Mouse (Mus musculus) lung, embryonic 14.5 days (tissue): ENCODE data around the gene Myrf. TPM values are rescaled to one million over a fixed set of nuclear protein-coding genes. Genes with fewer than 3 reads are reported as not detected.

Experiments used
- ATAC-seq: fragments of 200-750 bp; cut with Nextera tagmentation; 2 replicates; pipeline ENCODE4 v1.8.0; 2017; ENCODE audit warnings: mild to moderate bottlenecking, moderate TSS enrichment, moderate library complexity; ENCODE audit not compliant: insufficient read depth
- DNase-seq: peaks from one replicate; pipeline ENCODE4 v3.0.0-alpha.2; 2015
- H3K27ac ChIP-seq: fragments of 300-500 bp; sonication (generic); 2 replicates; pipeline ENCODE4 v1.5.1; 2014; ENCODE audit warnings: low read depth, mild to moderate bottlenecking, moderate library complexity
- H3K27me3 ChIP-seq: fragments of 300-500 bp; sonication (generic); 2 replicates; pipeline ENCODE4 v1.6.1; 2014; ENCODE audit warnings: low read length, control low read depth; ENCODE audit not compliant: insufficient read depth
- H3K36me3 ChIP-seq: fragments of 300-500 bp; sonication (generic); 2 replicates; pipeline ENCODE4 v1.6.1; 2014; ENCODE audit warnings: control low read depth; ENCODE audit not compliant: insufficient read depth
- H3K4me1 ChIP-seq: fragments of 300-500 bp; sonication (generic); 2 replicates; pipeline ENCODE4 v1.6.1; 2014; ENCODE audit warnings: antibody characterized with exemption, control low read depth; ENCODE audit not compliant: insufficient read depth
- H3K4me2 ChIP-seq: fragments of 300-500 bp; sonication (generic); 2 replicates; pipeline ENCODE4 v1.6.1; 2014; ENCODE audit warnings: mild to moderate bottlenecking
- H3K4me3 ChIP-seq: fragments of 300-500 bp; sonication (generic); 2 replicates; pipeline ENCODE4 v1.5.1; 2014; ENCODE audit warnings: low read depth, low read length
- H3K9ac ChIP-seq: fragments of 300-500 bp; sonication (generic); 2 replicates; pipeline ENCODE4 v1.6.1; 2014
- H3K9me3 ChIP-seq: fragments of 300-500 bp; sonication (generic); 2 replicates; pipeline ENCODE4 v1.6.1; 2016; ENCODE audit warnings: low read depth, low read length, control low read depth
- CTCF ChIP-seq: IDR thresholded peaks from 2 replicates; pipeline ENCODE4 v1.5.1; 2016; ENCODE audit warnings: antibody characterized with exemption, low read depth
- WGBS: fragments of 180-500 bp; shearing (Covaris S2); extraction: QIAGEN DNeasy Blood & Tissue Kit; methylation state at CpG from one replicate; pipeline ENCODE4 v1.1.7; 2014; 5-methylcytosine and 5-hydroxymethylcytosine counted together
- polyA plus RNA-seq: library from polyadenylated mRNA; unstranded; fragments of >200 nt; fragmentation: Nextera tagmentation; extraction: Ambion mirVana; gene quantifications from 2 replicates; pipeline ENCODE4 v1.2.1, GENCODE M21; 2014

The Myrf gene
- polyA plus RNA-seq, 1 experiment from 2014 or later = 14.1 TPM

- no peak for DNase-seq
- no peak overlapping the region for H3K4me2 ChIP-seq
- TF ChIP-seq CTCF = no peak
Measured at GRCm38 (mm10) chr19:10181225-10181624, 59.3 kb downstream of the Myrf start.

DNA sequence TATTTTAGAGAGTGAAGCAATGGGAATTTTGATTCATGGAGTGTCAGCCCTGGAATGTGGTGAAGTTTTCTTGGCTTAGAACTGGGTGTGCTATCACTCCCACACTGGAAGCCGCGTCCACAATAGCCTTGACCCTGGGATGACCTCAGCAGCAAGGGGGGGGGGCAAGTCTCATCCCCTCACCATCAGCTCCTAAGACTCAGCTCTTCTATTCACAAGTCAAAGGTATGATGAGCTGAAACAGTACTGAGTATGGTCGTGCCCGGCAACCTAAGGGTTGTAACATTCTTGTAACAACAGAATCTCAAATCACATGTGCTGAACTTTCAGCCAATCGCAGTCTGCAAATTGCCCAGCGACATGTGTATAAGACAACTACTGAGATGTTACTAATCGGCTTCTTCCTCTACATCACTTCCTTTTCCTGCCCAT lies 63.6 kb downstream of the Myrf start:
- 0 out of 2 replicates have a peak, but pooled peaks cover 6% of the 10 kb centered on the region for H3K4me1 ChIP-seq
- H3K9ac ChIP-seq = no peak overlapping the region
- peak; percentile 83 for DNase-seq
- ATAC-seq = peak; percentile 85
- no peak for TF ChIP-seq CTCF
- H3K9me3 ChIP-seq = no peaks in the 10 kb centered on the region
- H3K4me2 ChIP-seq = peak overlapping the region; percentile 42
- H3K4me3 ChIP-seq = no peak overlapping the region
- 28% methylated on average over 7 of the region's 7 CpGs for WGBS
- peak overlapping the region; percentile 78 for H3K27ac ChIP-seq
- H3K36me3 ChIP-seq = no peaks in the 10 kb centered on the region
- no peaks in the 10 kb centered on the region for H3K27me3 ChIP-seq

More at GRCm38 (mm10) chr19:10181225-10181624, 59.3 kb downstream of the Myrf start:
- WGBS = 87% methylated on average over 7 of the region's 7 CpGs
- no peak overlapping the region for H3K4me3 ChIP-seq
- H3K27ac ChIP-seq = no peak overlapping the region
- 0 out of 2 replicates have a peak, but pooled peaks cover 13% of the 10 kb centered on the region for H3K4me1 ChIP-seq
- H3K27me3 ChIP-seq = no peaks in the 10 kb centered on the region
- H3K9ac ChIP-seq = no peak overlapping the region
- H3K9me3 ChIP-seq = no peaks in the 10 kb centered on the region
- no peak for ATAC-seq
- H3K36me3 ChIP-seq = peaks cover 18% of the 10 kb centered on the region

GRCm38 (mm10) chr19:10176477-10176876 lies 64.1 kb downstream of the Myrf start:
- Histone ChIP-seq H3K36me3 (no peaks in the 10 kb centered on the region), H3K27me3 (no peaks in the 10 kb centered on the region), H3K27ac (peak overlapping the region; percentile 58), H3K9ac (no peak overlapping the region), H3K4me1 (0 out of 2 replicates have a peak, but pooled peaks cover 6% of the 10 kb centered on the region), H3K4me3 (no peak overlapping the region), H3K4me2 (peak overlapping the region; percentile 42; the same call in 1 of the 2 replicates), H3K9me3 (no peaks in the 10 kb centered on the region)
- ATAC-seq (peak; percentile 78), DNase-seq (peak; percentile 48)
- no peak for TF ChIP-seq CTCF
- WGBS = 35% methylated on average over 1 of the region's 1 CpGs

DNA sequence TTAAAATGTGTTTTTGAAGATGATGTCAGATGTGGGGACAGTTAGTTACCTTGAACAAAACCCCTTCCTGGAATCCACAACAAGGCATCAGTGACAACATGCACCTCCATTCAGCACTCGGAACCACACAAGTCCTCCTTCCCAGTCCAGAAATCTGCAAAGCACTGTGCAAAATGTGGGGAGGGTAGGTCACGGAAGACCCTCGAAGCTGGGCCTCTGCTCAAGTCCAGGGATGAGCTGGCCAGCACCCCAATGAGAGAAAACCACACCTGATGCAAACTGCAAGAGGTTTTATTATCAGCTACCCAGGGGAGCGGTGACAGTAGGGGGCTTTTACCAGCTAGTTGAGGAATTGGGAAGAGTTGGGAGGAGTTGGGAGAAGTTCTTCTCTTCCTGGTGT lies 65.6 kb downstream of the Myrf start:
- ATAC-seq (no peak), DNase-seq (no peak)
- Histone ChIP-seq H3K4me1 (0 out of 2 replicates have a peak, but pooled peaks cover 6% of the 10 kb centered on the region), H3K4me3 (no peak overlapping the region), H3K27ac (no peak overlapping the region), H3K9ac (no peak overlapping the region), H3K36me3 (no peaks in the 10 kb centered on the region), H3K9me3 (no peaks in the 10 kb centered on the region), H3K4me2 (no peak overlapping the region), H3K27me3 (no peaks in the 10 kb centered on the region)
- WGBS = 67% methylated on average over 4 of the region's 4 CpGs
- no peak for TF ChIP-seq CTCF

DNA sequence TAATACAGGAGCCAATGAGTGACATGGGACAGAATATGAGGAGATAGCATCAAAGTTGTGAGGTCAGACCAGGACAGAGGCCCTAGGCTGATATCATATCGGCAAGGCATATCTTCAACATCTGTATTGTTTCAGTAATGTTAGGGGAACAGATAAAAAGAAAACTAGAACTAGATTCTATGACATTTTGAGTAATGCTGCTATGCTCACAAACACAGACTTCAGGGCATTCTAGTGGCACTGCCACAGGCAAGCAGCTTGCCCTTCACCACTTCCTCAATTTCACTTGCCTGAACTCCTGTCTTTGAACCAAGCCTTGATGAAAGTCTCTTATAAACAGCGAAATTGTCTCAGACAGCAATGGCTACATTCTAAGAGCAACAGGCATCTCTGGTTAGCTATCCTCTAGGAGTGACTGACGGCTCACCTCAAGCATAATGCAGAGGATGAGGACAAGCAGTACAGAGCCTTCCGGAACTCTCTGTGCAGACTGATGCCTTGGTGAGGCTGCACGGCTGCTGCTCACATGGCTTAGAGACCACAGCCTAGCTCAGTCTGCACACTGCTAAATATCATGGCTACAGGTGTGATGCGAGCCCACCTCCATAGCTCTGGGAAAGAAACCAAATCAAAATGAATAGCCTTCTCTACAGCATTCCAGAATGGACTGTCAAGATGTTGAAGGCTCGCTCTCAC lies 66.6 kb downstream of the Myrf start:
- ATAC-seq (no peak), DNase-seq (no peak)
- no peaks in the 10 kb centered on the region for H3K27me3 ChIP-seq
- no peak for TF ChIP-seq CTCF
- H3K4me3 ChIP-seq = no peak overlapping the region
- WGBS = 85% methylated on average over 7 of the region's 7 CpGs
- no peaks in the 10 kb centered on the region for H3K36me3 ChIP-seq
- H3K4me2 ChIP-seq = no peak overlapping the region
- no peak overlapping the region for H3K27ac ChIP-seq
- H3K9me3 ChIP-seq = no peaks in the 10 kb centered on the region
- no peak overlapping the region for H3K9ac ChIP-seq
- H3K4me1 ChIP-seq = 0 out of 2 replicates have a peak, but pooled peaks cover 6% of the 10 kb centered on the region

DNA sequence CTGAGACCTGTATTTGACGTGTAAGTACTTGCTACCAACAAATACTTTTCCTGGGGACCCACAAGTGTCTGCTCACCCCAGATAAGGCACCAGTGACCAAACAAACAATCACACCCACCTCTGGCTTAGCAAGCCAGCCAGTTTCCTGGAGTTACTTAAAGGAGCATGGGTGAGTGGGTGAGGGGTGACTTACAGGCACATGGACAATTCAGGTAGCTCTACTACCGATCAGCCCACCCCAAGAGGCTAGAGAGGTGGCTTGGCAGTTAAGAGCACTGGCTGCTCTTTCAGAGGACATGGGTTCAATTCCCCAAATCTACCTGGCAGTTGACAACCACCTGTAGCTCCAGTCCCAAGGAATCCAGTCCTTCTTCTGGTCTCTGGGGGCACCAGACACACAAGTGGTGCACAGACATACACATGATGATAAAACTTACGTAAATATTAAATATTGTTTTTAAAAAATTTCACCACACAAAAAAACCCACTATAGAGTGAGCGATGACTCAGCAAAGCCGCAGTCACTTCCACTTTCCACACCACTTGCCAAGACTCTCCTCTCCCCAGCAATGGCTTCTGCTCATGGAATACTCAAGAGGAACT lies 67.3 kb downstream of the Myrf start:
- no peaks in the 10 kb centered on the region for H3K36me3 ChIP-seq
- no peak for DNase-seq
- H3K27ac ChIP-seq = no peak overlapping the region
- H3K27me3 ChIP-seq = no peaks in the 10 kb centered on the region
- H3K9me3 ChIP-seq = no peaks in the 10 kb centered on the region
- ATAC-seq = no peak
- no peak overlapping the region for H3K9ac ChIP-seq
- no peak for TF ChIP-seq CTCF
- no peak overlapping the region for H3K4me2 ChIP-seq
- WGBS = 64% methylated on average over 5 of the region's 5 CpGs
- H3K4me1 ChIP-seq = 0 out of 2 replicates have a peak, but pooled peaks cover 6% of the 10 kb centered on the region
- no peak overlapping the region for H3K4me3 ChIP-seq

GRCm38 (mm10) chr19:10171846-10172245 lies 68.7 kb downstream of the Myrf start:
- Histone ChIP-seq H3K4me2 (no peak overlapping the region), H3K27ac (no peak overlapping the region)
- no peak for ATAC-seq

More at GRCm38 (mm10) chr19:10171846-10172245, 68.7 kb downstream of the Myrf start:
- H3K27me3 ChIP-seq = no peaks in the 10 kb centered on the region
- DNase-seq = no peak
- no peak overlapping the region for H3K4me3 ChIP-seq
- TF ChIP-seq CTCF = no peak
- H3K36me3 ChIP-seq = no peaks in the 10 kb centered on the region
- no peak overlapping the region for H3K9ac ChIP-seq
- 0 out of 2 replicates have a peak, but pooled peaks cover under 1% of the 10 kb centered on the region for H3K4me1 ChIP-seq
- no peaks in the 10 kb centered on the region for H3K9me3 ChIP-seq
